Mouse (Mus musculus) kidney, postnatal 4 days (tissue): Measurements from ENCODE around the gene Triobp.

Experiments used
- DNase-seq, 2 experiments: peaks; one replicate each; pipeline ENCODE4 v3.0.0; 2021; ENCODE audit warnings: mixed read lengths in 2 of 2

Gene Triobp

GRCm38 (mm10) chr15:78926021-78926919, 21.3 kb upstream of the Triobp start, which contains the start of gene Lgals1:
TSS of gene Lgals1 (plus strand) at chr15:78926725.
- DNase-seq: peak; percentile 91 to 95

GRCm38 (mm10) chr15:78927021-78927787, 20.3 kb upstream of the Triobp start:
- peak; percentile 57 to 71 for DNase-seq

GRCm38 (mm10) chr15:78927788-78928457, 19.6 kb upstream of the Triobp start:
- DNase-seq: peak; percentile 84 to 91

- no peak for DNase-seq
Measured at GRCm38 (mm10) chr15:78928539-78928938, 19.0 kb upstream of the Triobp start.

GRCm38 (mm10) chr15:78930192-78930706, 17.3 kb upstream of the Triobp start:
- DNase-seq: no peak

- no peak for DNase-seq
Measured at GRCm38 (mm10) chr15:78930801-78931426, 16.6 kb upstream of the Triobp start.

- DNase-seq: peak; percentile 62 to 74
Measured at GRCm38 (mm10) chr15:78931577-78931976, 15.9 kb upstream of the Triobp start.

GRCm38 (mm10) chr15:78934784-78935320, 12.7 kb upstream of the Triobp start, which contains the start of gene Nol12:
TSS of gene Nol12 (plus strand) at chr15:78934933.
- peak; percentile 83 to 89 for DNase-seq

GRCm38 (mm10) chr15:78936403-78936802, 11.1 kb upstream of the Triobp start:
- DNase-seq: no peak

- DNase-seq: no peak
Measured at GRCm38 (mm10) chr15:78937311-78937710, 10.2 kb upstream of the Triobp start.

- no peak for DNase-seq
Measured at GRCm38 (mm10) chr15:78937963-78938362, 9.6 kb upstream of the Triobp start.

GRCm38 (mm10) chr15:78940325-78940724, 7.2 kb upstream of the Triobp start:
- DNase-seq: no peak

- DNase-seq: peak; percentile 88 to 91
Measured at GRCm38 (mm10) chr15:78942663-78943062, 4.9 kb upstream of the Triobp start.

GRCm38 (mm10) chr15:78946232-78946631, 1.3 kb upstream of the Triobp start:
- DNase-seq: no peak

- DNase-seq: no peak
Measured at GRCm38 (mm10) chr15:78948152-78948725, 715 bp downstream of the Triobp start.

- no peak for DNase-seq
Measured at GRCm38 (mm10) chr15:78948883-78949282, 1.4 kb downstream of the Triobp start.

- DNase-seq: no peak
Measured at GRCm38 (mm10) chr15:78955663-78956062, 8.1 kb downstream of the Triobp start.

- DNase-seq: no peak
Measured at GRCm38 (mm10) chr15:78956351-78956750, 8.8 kb downstream of the Triobp start.

GRCm38 (mm10) chr15:78957021-78957420, 9.5 kb downstream of the Triobp start:
- no peak for DNase-seq

- no peak for DNase-seq
Measured at GRCm38 (mm10) chr15:78959537-78959936, 12.0 kb downstream of the Triobp start.

GRCm38 (mm10) chr15:78960088-78960487, 12.6 kb downstream of the Triobp start:
- no peak for DNase-seq

GRCm38 (mm10) chr15:78962885-78963284, 15.4 kb downstream of the Triobp start:
- peak; percentile 86 to 91 for DNase-seq
